Mouse (Mus musculus) granulocyte monocyte progenitor cell, adult 5-6 weeks (primary cell): ENCODE measurements at regions not wholly inside any gene's neighbourhood (a gene's known extent, or its start where the extent isn't known, plus 50 kb on each side); places are given as distances from the start of the nearest gene placed in this dataset.
"Not testable (repeated sequence)": the region's sequence is repeated elsewhere in the genome, so short reads cannot be mapped to it uniquely, and the experiment has no call there.

Experiments
- ATAC-seq: replicated peaks from 2 replicates; pipeline ENCODE4 v1.8.0; 2016; ENCODE audit warnings: mild to moderate bottlenecking, moderate TSS enrichment, inconsistent platforms; ENCODE audit not compliant: poor library complexity, severe bottlenecking

- ATAC-seq = no peak
These were observed 69.9 kb downstream of the Fbxo4 start for GRCm38 (mm10) chr15:3909471-3909870.

GRCm38 (mm10) chr15:3908721-3909120, 70.7 kb downstream of the Fbxo4 start:
- ATAC-seq = no peak; the same call in 1 of the 2 replicates

GRCm38 (mm10) chr15:3905548-3905947, 73.8 kb downstream of the Fbxo4 start:
- no peak for ATAC-seq

- no peak for ATAC-seq
These were observed 100.9 kb downstream of the Fbxo4 start for GRCm38 (mm10) chr15:3878429-3878828.

- no peak for ATAC-seq
These were observed 101.9 kb downstream of the Fbxo4 start for GRCm38 (mm10) chr15:3877506-3877905.

- peak; percentile 100 for ATAC-seq
These were observed 104.0 kb downstream of the Fbxo4 start for GRCm38 (mm10) chr15:3875210-3875861.

GRCm38 (mm10) chr15:3831802-3832201, 147.6 kb downstream of the Fbxo4 start:
- no peak for ATAC-seq

GRCm38 (mm10) chr15:3805430-3805829, 173.9 kb downstream of the Fbxo4 start:
- ATAC-seq = no peak

- ATAC-seq = no peak
These were observed 192.6 kb upstream of the Ghr start for GRCm38 (mm10) chr15:3775865-3776264.

GRCm38 (mm10) chr15:3772228-3772789, 189.0 kb upstream of the Ghr start:
- ATAC-seq = no peak

GRCm38 (mm10) chr15:3770312-3770711, 187.0 kb upstream of the Ghr start:
- no peak for ATAC-seq

- ATAC-seq = no peak
These were observed 181.4 kb upstream of the Ghr start for GRCm38 (mm10) chr15:3764726-3765125.

GRCm38 (mm10) chr15:3760396-3760795, 177.1 kb upstream of the Ghr start:
- no peak for ATAC-seq

GRCm38 (mm10) chr15:3755636-3756035, 172.3 kb upstream of the Ghr start:
- ATAC-seq = no peak

GRCm38 (mm10) chr15:3748072-3748471, 164.8 kb upstream of the Ghr start:
- not testable (repeated sequence) for ATAC-seq

GRCm38 (mm10) chr15:3743168-3743814, 160.0 kb upstream of the Ghr start:
- ATAC-seq = no peak

GRCm38 (mm10) chr15:3742191-3742590, 158.9 kb upstream of the Ghr start:
- ATAC-seq = no peak

- ATAC-seq = no peak
These were observed 141.9 kb upstream of the Ghr start for GRCm38 (mm10) chr15:3725214-3725613.

- no peak for ATAC-seq
These were observed 137.5 kb upstream of the Ghr start for GRCm38 (mm10) chr15:3720668-3721340.

GRCm38 (mm10) chr15:3711764-3712163, 128.5 kb upstream of the Ghr start:
- no peak for ATAC-seq
